ENCODE assay signal across 8 mouse cellular contexts in the genomic region with DNA sequence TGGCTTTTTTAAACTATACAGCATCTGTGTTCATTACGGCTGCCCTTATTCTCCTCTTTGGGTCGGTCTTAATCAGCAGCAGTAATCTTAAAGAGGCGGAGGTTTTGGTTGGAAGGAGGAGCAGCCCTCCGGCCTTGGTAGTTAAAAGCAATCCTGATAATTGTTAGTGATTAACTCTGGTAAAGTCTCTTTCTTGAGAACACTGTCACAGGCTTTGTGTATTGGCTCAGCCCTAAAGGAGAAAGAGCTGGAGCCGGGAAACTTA. TPM values are rescaled to one million over a fixed set of nuclear protein-coding genes. Genes with fewer than 3 reads are reported as not detected.
DNase-seq lines count a peak whose midpoint lies in the region; ATAC-seq lines count a peak whose summit lies in the region.

No protein-coding gene starts in this region.

- no peaks in the 10 kb centered on the region for H3K27me3 ChIP-seq in kidney, embryonic 15.5 days
- H3K27me3 ChIP-seq in embryonic facial prominence, embryonic 11.5 days (ENCODE audit: control insufficient read depth, insufficient read depth, low read length) = no peaks in the 10 kb centered on the region
- H3K27me3 ChIP-seq in intestine, embryonic 15.5 days (replicated peaks) = no peaks in the 10 kb centered on the region
- H3K27me3 ChIP-seq in neural tube, embryonic 12.5 days (replicated peaks) = no peaks in the 10 kb centered on the region

- peak overlapping the region; percentile 84 for H3K4me2 ChIP-seq in kidney, embryonic 15.5 days
- H3K4me2 ChIP-seq in embryonic facial prominence, embryonic 11.5 days (ENCODE audit: low read depth, low read length) = peak overlapping the region; percentile 45
- peak overlapping the region; percentile 83 for H3K4me2 ChIP-seq in intestine, embryonic 15.5 days (replicated peaks)
- peak overlapping the region; percentile 67 for H3K4me2 ChIP-seq in neural tube, embryonic 12.5 days (replicated peaks)

- peaks cover 38% of the 10 kb centered on the region for H3K4me1 ChIP-seq in kidney, embryonic 15.5 days
- peaks cover 2% of the 10 kb centered on the region; the same call in 1 of the 2 replicates for H3K4me1 ChIP-seq in embryonic facial prominence, embryonic 11.5 days (ENCODE audit: control insufficient read depth, insufficient read depth, low read length)
- peaks cover 31% of the 10 kb centered on the region for H3K4me1 ChIP-seq in intestine, embryonic 15.5 days (replicated peaks)
- peaks cover 30% of the 10 kb centered on the region for H3K4me1 ChIP-seq in neural tube, embryonic 12.5 days

- DNase-seq in kidney, postnatal 10 days = no peak
- peak; percentile 12 for DNase-seq in embryonic facial prominence, embryonic 11.5 days (ENCODE audit: low spot score)
- DNase-seq in frontal cortex, postnatal 36 days (ENCODE audit: low spot score in 2 of 2) = no peak
- no peak for DNase-seq in thymus, postnatal 10 days (ENCODE audit: low spot score in 2 of 2)

- H3K9ac ChIP-seq in kidney, embryonic 15.5 days = peak overlapping the region; percentile 65
- H3K9ac ChIP-seq in embryonic facial prominence, embryonic 11.5 days (replicated peaks; ENCODE audit: low read length) = peak overlapping the region; percentile 78
- peak overlapping the region; percentile 73 for H3K9ac ChIP-seq in intestine, embryonic 15.5 days
- peak overlapping the region; percentile 70 for H3K9ac ChIP-seq in neural tube, embryonic 12.5 days

- H3K36me3 ChIP-seq in kidney, embryonic 15.5 days = no peaks in the 10 kb centered on the region
- H3K36me3 ChIP-seq in embryonic facial prominence, embryonic 11.5 days (replicated peaks; ENCODE audit: control insufficient read depth, insufficient read depth, low read depth, low read length) = no peaks in the 10 kb centered on the region
- H3K36me3 ChIP-seq in intestine, embryonic 15.5 days = no peaks in the 10 kb centered on the region
- H3K36me3 ChIP-seq in neural tube, embryonic 12.5 days = no peaks in the 10 kb centered on the region

- no peaks in the 10 kb centered on the region for H3K9me3 ChIP-seq in kidney, embryonic 15.5 days (replicated peaks)
- H3K9me3 ChIP-seq in embryonic facial prominence, embryonic 11.5 days (replicated peaks; ENCODE audit: control insufficient read depth, low read length) = no peaks in the 10 kb centered on the region
- no peaks in the 10 kb centered on the region for H3K9me3 ChIP-seq in intestine, embryonic 15.5 days
- no peaks in the 10 kb centered on the region for H3K9me3 ChIP-seq in neural tube, embryonic 12.5 days

- no peak for ATAC-seq in kidney, embryonic 15.5 days (replicated peaks; ENCODE audit: low FRiP score)
- no peak for ATAC-seq in embryonic facial prominence, embryonic 11.5 days (replicated peaks; ENCODE audit: insufficient number of reproducible peaks, low FRiP score, low TSS enrichment, low read depth)
- no peak for ATAC-seq in intestine, embryonic 15.5 days
- no peak for ATAC-seq in neural tube, embryonic 12.5 days (ENCODE audit: low FRiP score, low read depth)
- no peak for ATAC-seq in CD4-positive, CD25-positive, alpha-beta regulatory T cell, adult 4 months

- H3K27ac ChIP-seq in kidney, embryonic 15.5 days = peak overlapping the region; percentile 92
- H3K27ac ChIP-seq in embryonic facial prominence, embryonic 11.5 days (replicated peaks; ENCODE audit: low read depth, low read length) = no peak overlapping the region; the same call in 1 of the 2 replicates
- peak overlapping the region; percentile 73; the same call in 1 of the 2 replicates for H3K27ac ChIP-seq in intestine, embryonic 15.5 days
- peak overlapping the region; percentile 74 for H3K27ac ChIP-seq in neural tube, embryonic 12.5 days

- 10% methylated on average over 5 of the region's 5 CpGs for WGBS in kidney, embryonic 15.5 days
- WGBS in embryonic facial prominence, embryonic 11.5 days = 13% methylated on average over 5 of the region's 5 CpGs
- WGBS in intestine, embryonic 15.5 days = 11% methylated on average over 5 of the region's 5 CpGs
- 7% methylated on average over 5 of the region's 5 CpGs for WGBS in neural tube, embryonic 12.5 days

- H3K4me3 ChIP-seq in kidney, embryonic 15.5 days (replicated peaks) = peak overlapping the region; percentile 75
- peak overlapping the region; percentile 59 for H3K4me3 ChIP-seq in embryonic facial prominence, embryonic 11.5 days (ENCODE audit: low read depth, low read length)
- H3K4me3 ChIP-seq in intestine, embryonic 15.5 days (replicated peaks) = peak overlapping the region; percentile 87
- H3K4me3 ChIP-seq in neural tube, embryonic 12.5 days = peak overlapping the region; percentile 58

RNA-seq across cellular contexts. Expression of gene Fam222b, which starts 21.6 kb away (rescaled TPM):
- 14.5 and 18.2 TPM in 2 replicates for polyA plus RNA-seq in kidney, embryonic 15.5 days (2015; fragmentation: Nextera tagmentation; extraction: Ambion mirVana)
- polyA plus RNA-seq in embryonic facial prominence, embryonic 11.5 days (2014; fragmentation: Nextera tagmentation; extraction: Ambion mirVana) = 19.0 and 22.8 TPM in 2 replicates
- polyA plus RNA-seq in intestine, embryonic 15.5 days (2015; fragmentation: Nextera tagmentation; extraction: Ambion mirVana) = 13.1 and 13.3 TPM in 2 replicates
- polyA plus RNA-seq in neural tube, embryonic 12.5 days (2016; fragmentation: Nextera tagmentation; extraction: Ambion mirVana) = 25.3 and 27.9 TPM in 2 replicates
- 10 to 100 TPM; 11.0 to 14.9 TPM for polyA plus RNA-seq in CD4-positive, CD25-positive, alpha-beta regulatory T cell, adult 4 months (2017; shearing (Covaris generic))

RNA-seq across cellular contexts. Expression of gene Eral1, which starts 35.9 kb away (rescaled TPM):
- 34.2 and 38.4 TPM in 2 replicates for polyA plus RNA-seq in kidney, embryonic 15.5 days (2015; fragmentation: Nextera tagmentation; extraction: Ambion mirVana)
- polyA plus RNA-seq in embryonic facial prominence, embryonic 11.5 days (2014; fragmentation: Nextera tagmentation; extraction: Ambion mirVana) = 37.5 and 44.6 TPM in 2 replicates
- 30.8 and 31.6 TPM in 2 replicates for polyA plus RNA-seq in intestine, embryonic 15.5 days (2015; fragmentation: Nextera tagmentation; extraction: Ambion mirVana)
- polyA plus RNA-seq in neural tube, embryonic 12.5 days (2016; fragmentation: Nextera tagmentation; extraction: Ambion mirVana) = 29.7 and 32.4 TPM in 2 replicates
- 10 to 100 TPM; 39.9 to 61.8 TPM for polyA plus RNA-seq in CD4-positive, CD25-positive, alpha-beta regulatory T cell, adult 4 months (2017; shearing (Covaris generic))

RNA-seq across cellular contexts. Expression of gene Traf4, which starts 49.3 kb away (rescaled TPM):
- polyA plus RNA-seq in kidney, embryonic 15.5 days (2015; fragmentation: Nextera tagmentation; extraction: Ambion mirVana) = 94.2 and 99.5 TPM in 2 replicates
- 84.9 and 91.8 TPM in 2 replicates for polyA plus RNA-seq in embryonic facial prominence, embryonic 11.5 days (2014; fragmentation: Nextera tagmentation; extraction: Ambion mirVana)
- polyA plus RNA-seq in intestine, embryonic 15.5 days (2015; fragmentation: Nextera tagmentation; extraction: Ambion mirVana) = 74.7 and 77.2 TPM in 2 replicates
- 153 and 174 TPM in 2 replicates for polyA plus RNA-seq in neural tube, embryonic 12.5 days (2016; fragmentation: Nextera tagmentation; extraction: Ambion mirVana)
- polyA plus RNA-seq in CD4-positive, CD25-positive, alpha-beta regulatory T cell, adult 4 months (2017; shearing (Covaris generic)) = 1 to 10 TPM; 3.3 to 6.7 TPM
